Mouse (Mus musculus) embryo, embryonic 9.5 days (tissue): ENCODE measurements around the gene Prickle3.
A peak's percentile ranks its signal among the peaks of the same experiment; 100 is the strongest.

Experiments
- DNase-seq: peaks from one replicate; pipeline ENCODE4 v3.0.0-alpha.2; 2017; ENCODE audit errors: extremely low spot score

Prickle3 gene

GRCm38 (mm10) chrX:7657221-7657639, at the start of gene Prickle3:
Gene Prickle3 (plus strand): TSS chrX:7657260.
- no peak for DNase-seq

- DNase-seq = no peak
These were observed 47.0 kb upstream of the Prickle3 start for GRCm38 (mm10) chrX:7610035-7610434.

- peak; percentile 4 for DNase-seq
These were observed 46.4 kb upstream of the Prickle3 start for GRCm38 (mm10) chrX:7610536-7611258.

GRCm38 (mm10) chrX:7617889-7618551, 39.0 kb upstream of the Prickle3 start:
- no peak for DNase-seq

- DNase-seq = no peak
These were observed 24.5 kb upstream of the Prickle3 start for GRCm38 (mm10) chrX:7632560-7632959.

GRCm38 (mm10) chrX:7635101-7635500, 22.0 kb upstream of the Prickle3 start:
- DNase-seq = no peak

- DNase-seq = peak; percentile 89
These were observed 18.5 kb upstream of the Prickle3 start, which contains the start of gene Syp for GRCm38 (mm10) chrX:7638401-7639091. Gene Syp (plus strand): TSS chrX:7638471.

- DNase-seq = no peak
These were observed 17.3 kb upstream of the Prickle3 start for GRCm38 (mm10) chrX:7639536-7640325.

- DNase-seq = no peak
These were observed 16.3 kb upstream of the Prickle3 start for GRCm38 (mm10) chrX:7640785-7641184.

- peak; percentile 60 for DNase-seq
These were observed 11.7 kb upstream of the Prickle3 start for GRCm38 (mm10) chrX:7645349-7645748.

- DNase-seq = peak; percentile 77
These were observed 8.3 kb upstream of the Prickle3 start for GRCm38 (mm10) chrX:7648671-7649304.

GRCm38 (mm10) chrX:7658031-7658784, 1.1 kb downstream of the Prickle3 start:
- DNase-seq = peak; percentile 63

GRCm38 (mm10) chrX:7658785-7659589, 1.9 kb downstream of the Prickle3 start:
- no peak for DNase-seq

- DNase-seq = no peak
These were observed 4.0 kb downstream of the Prickle3 start for GRCm38 (mm10) chrX:7661086-7661485.

GRCm38 (mm10) chrX:7662936-7663335, 5.9 kb downstream of the Prickle3 start:
- no peak for DNase-seq

- no peak for DNase-seq
These were observed 7.7 kb downstream of the Prickle3 start for GRCm38 (mm10) chrX:7664791-7665190.

GRCm38 (mm10) chrX:7665739-7666502, 8.9 kb downstream of the Prickle3 start:
- DNase-seq = no peak

GRCm38 (mm10) chrX:7670390-7670881, 13.4 kb downstream of the Prickle3 start:
- DNase-seq = peak; percentile 54
